Comparison of ENCODE assay signal across 23 mouse cellular contexts in genomic region chr13:112337146-112337545, GRCm38 (mm10). TPM values are rescaled to one million over a fixed set of nuclear protein-coding genes. Genes with fewer than 3 reads are reported as not detected.
"Had no signal": no experiment of that assay in that cellular context is flagged by ENCODE, and none has a peak within 500 bp of the region (broad histone marks: within the 10 kb centered on the region; RNA-seq: fewer than 3 reads in every experiment).

No protein-coding gene starts in this region.

- H3K4me1 ChIP-seq: liver, embryonic 13.5 days; stomach, embryonic 15.5 days had no signal

- ATAC-seq: intestine, embryonic 15.5 days; midbrain, embryonic 13.5 days; midbrain, embryonic 16.5 days had no signal

- H3K4me3 ChIP-seq: intestine, embryonic 15.5 days; kidney, embryonic 15.5 days; layer of hippocampus, adult 2 months; liver, embryonic 13.5 days; megakaryocyte, embryonic 14.5 days; midbrain, embryonic 10.5 days; midbrain, embryonic 13.5 days; myocyte; neural tube, embryonic 13.5 days; stomach, embryonic 15.5 days had no signal

- H3K4me2 ChIP-seq: intestine, embryonic 15.5 days; kidney, embryonic 15.5 days; liver, embryonic 13.5 days; midbrain, embryonic 13.5 days; neural tube, embryonic 13.5 days; stomach, embryonic 15.5 days had no signal

- H3K27ac ChIP-seq: intestine, embryonic 15.5 days; kidney, embryonic 15.5 days; layer of hippocampus, adult 2 months; liver, embryonic 13.5 days; midbrain, embryonic 10.5 days; midbrain, embryonic 13.5 days; neural tube, embryonic 13.5 days; stomach, embryonic 15.5 days had no signal

- H3K27me3 ChIP-seq: intestine, embryonic 15.5 days; kidney, embryonic 15.5 days; liver, embryonic 13.5 days; midbrain, embryonic 13.5 days; neural tube, embryonic 13.5 days; stomach, embryonic 15.5 days had no signal

- H3K9ac ChIP-seq: intestine, embryonic 15.5 days; kidney, embryonic 15.5 days; liver, embryonic 13.5 days; midbrain, embryonic 13.5 days; neural tube, embryonic 13.5 days; stomach, embryonic 15.5 days had no signal

- H3K36me3 ChIP-seq: intestine, embryonic 15.5 days; kidney, embryonic 15.5 days; liver, embryonic 13.5 days; midbrain, embryonic 10.5 days; midbrain, embryonic 13.5 days; neural tube, embryonic 13.5 days; stomach, embryonic 15.5 days had no signal

- DNase-seq: kidney, adult 11 months; kidney, adult 8-10 months; kidney, postnatal 10 days; kidney, postnatal 4 days; liver, embryonic 13.5 days; lung, adult 2 months; lung, postnatal 14 days; lung, postnatal 4 days; retina, postnatal 1 day; right cerebral cortex, postnatal 4 days; thymus, postnatal 4 days had no signal

- H3K9me3 ChIP-seq: intestine, embryonic 15.5 days; kidney, embryonic 15.5 days; liver, embryonic 13.5 days; megakaryocyte, embryonic 14.5 days; midbrain, embryonic 10.5 days; midbrain, embryonic 13.5 days; neural tube, embryonic 13.5 days; stomach, embryonic 15.5 days had no signal

RNA-seq across cellular contexts. Expression of gene Ankrd55, which starts 48.9 kb away (rescaled TPM):
- total RNA-seq: monocyte, adult 5-6 weeks; neutrophil, adult 5-6 weeks had no signal
